Mouse (Mus musculus): ENCODE measurements around the gene Abat.

DNA sequence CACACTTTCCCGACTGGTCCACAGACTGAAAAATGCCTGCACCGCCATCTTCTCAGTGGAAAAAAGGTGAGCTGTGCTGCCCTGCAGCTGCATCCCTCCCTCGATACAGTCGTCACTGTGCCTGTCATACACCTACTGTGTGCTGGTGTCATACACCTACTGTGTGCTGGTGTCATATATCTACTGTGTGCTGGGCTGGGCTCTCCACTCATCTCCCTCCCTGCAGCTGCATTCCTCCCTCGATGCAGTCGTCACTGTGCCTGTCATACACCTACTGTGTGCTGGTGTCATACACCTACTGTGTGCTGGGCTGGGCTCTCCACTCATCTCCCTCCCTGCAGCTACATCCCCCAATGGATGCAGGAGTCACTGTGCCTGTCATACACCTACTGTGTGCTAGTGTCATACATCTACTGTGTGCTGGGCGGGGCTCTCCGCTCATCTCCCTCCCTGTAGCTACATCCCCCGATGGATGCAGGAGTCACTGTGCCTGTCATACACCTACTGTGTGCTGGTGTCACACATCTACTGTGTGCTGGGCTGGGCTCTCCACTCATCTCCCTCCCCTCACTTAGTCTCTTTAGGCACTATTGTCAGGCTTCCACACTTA, 25.7 kb upstream of the Abat start:
- no peak for TF ChIP-seq MAX (IDR thresholded peaks at IDR 0.05)
- no peak for TF ChIP-seq CEBPB (IDR thresholded peaks at IDR 0.05; ENCODE audit: low read depth)
- TF ChIP-seq CTCF (IDR thresholded peaks at IDR 0.05; ENCODE audit: control insufficient read depth, insufficient read depth, insufficient read length), result no peak
- no peak for TF ChIP-seq USF1 (IDR thresholded peaks at IDR 0.05; ENCODE audit: low read depth)
- no peak for TF ChIP-seq MYOD1 (IDR thresholded peaks at IDR 0.05; ENCODE audit: control insufficient read depth, insufficient read length, low read depth)

All from C2C12 (cell line).